Mouse (Mus musculus) kidney, adult 11 months (tissue): ENCODE data around the gene Ugdh.
"Not testable (repeated sequence)": the region's sequence is repeated elsewhere in the genome, so short reads cannot be mapped to it uniquely, and the experiment has no call there.

Source experiments
- DNase-seq: peaks from one replicate; pipeline ENCODE4 v3.0.0; 2022

Gene Ugdh

GRCm38 (mm10) chr5:65435806-65436561 is at the start of gene Ugdh:
TSS of gene Ugdh (minus strand) at chr5:65435949.
- peak; percentile 98 for DNase-seq

- DNase-seq: no peak
Observed at GRCm38 (mm10) chr5:65482996-65483395, 47.2 kb upstream of the Ugdh start.

DNA sequence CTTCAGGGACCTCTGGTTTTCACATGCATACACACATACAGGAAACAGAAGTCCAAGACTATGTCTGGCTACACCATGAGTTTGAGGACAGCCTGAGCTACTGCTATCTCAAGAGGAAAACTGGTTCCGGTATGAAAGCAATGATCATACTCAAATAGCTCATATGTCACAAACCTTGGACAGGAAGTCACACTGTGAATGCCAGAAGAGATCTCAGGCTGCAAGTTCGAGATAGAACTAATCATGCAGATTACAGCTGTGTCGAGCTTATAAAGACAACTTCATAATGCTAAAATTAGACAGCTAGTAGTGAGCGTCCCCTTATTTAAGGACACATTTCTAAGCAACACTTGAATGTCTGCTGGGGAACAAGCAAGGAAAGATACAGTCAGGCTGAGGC is 44.8 kb upstream of the Ugdh start:
- DNase-seq: no peak

DNA sequence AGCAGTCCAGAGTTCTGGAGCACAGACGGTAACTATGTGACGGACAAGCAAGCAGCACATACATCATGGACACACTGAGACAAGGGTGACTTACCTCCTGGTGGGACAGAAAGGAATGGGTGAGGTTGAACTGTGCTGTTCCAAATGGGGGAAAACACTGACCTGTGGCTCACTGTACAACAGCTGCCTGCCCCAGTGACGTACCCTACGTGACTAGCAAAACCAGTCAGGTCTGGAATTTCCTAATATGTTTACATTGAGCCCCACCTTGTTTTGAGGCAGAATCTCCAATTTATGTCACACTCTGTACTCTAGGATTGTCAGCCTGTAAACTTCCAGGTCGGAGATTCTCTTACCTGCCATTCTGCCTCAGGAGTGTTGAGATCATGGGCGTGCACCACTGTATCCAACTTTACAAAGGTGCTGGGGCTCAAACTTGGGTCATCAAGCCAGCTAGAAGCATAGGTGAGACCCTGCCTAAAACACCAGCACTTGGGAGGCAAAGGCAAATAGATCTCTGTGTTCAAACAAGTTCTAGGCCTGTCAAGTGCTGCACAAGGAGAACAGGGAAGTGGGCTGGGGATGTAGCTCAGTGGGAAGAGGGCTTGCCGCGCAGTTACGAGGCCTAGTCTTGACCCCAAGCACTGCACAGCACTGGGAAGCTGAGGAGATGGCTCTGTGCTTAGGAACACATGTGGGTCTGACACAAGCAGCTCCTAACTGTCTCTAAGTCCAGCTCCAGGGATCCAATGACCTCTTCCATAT is 44.1 kb upstream of the Ugdh start:
- DNase-seq: no peak

- DNase-seq: no peak
Observed at GRCm38 (mm10) chr5:65478224-65478623, 42.5 kb upstream of the Ugdh start.

DNA sequence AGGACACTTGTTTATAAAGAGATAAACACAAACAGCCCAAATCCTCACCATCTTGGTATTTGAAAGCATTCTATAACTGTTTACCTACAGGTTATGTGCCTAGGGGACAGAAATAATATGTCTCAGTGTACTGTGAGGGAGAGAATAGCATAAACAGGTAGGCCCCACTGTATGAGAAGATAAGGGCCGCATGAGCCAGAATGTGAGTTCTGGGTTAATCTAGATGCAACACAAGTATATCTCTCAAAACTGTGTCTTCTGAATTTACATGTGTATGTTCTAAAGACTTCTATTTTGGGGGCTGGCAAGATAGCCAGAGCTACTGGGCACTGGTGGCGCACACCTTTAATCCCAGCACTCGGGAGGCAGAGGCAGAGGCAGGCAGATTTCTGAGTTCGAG is 41.0 kb upstream of the Ugdh start:
- not testable (repeated sequence) for DNase-seq

DNA sequence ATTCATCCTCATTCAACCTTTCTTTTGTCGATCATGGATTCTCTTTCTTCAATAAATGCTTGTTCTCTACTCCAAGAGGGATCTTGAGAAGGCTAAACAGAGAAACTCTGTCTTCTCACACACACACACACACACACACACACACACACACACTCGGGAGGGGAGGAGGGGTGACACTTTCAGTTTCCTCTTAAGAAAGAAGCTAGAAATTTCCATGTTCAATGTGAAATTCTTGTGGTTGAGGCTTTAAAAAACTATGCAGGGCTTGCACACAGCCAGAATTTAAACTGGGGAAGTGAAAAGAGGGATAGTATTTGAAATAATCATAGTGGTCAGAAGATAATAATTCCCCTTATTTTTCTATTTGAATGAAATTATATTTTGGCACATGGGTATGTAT is 40.1 kb upstream of the Ugdh start:
- no peak for DNase-seq

- DNase-seq: no peak
Observed at GRCm38 (mm10) chr5:65469766-65470165, 34.0 kb upstream of the Ugdh start.

GRCm38 (mm10) chr5:65466911-65467310 is 31.2 kb upstream of the Ugdh start:
- DNase-seq: no peak

- DNase-seq: no peak
Observed at GRCm38 (mm10) chr5:65460361-65460760, 24.6 kb upstream of the Ugdh start.

- no peak for DNase-seq
Observed at GRCm38 (mm10) chr5:65459454-65459853, 23.7 kb upstream of the Ugdh start.

GRCm38 (mm10) chr5:65457846-65458245 is 22.1 kb upstream of the Ugdh start:
- no peak for DNase-seq

- no peak for DNase-seq
Observed at GRCm38 (mm10) chr5:65457086-65457827, 21.5 kb upstream of the Ugdh start.

- no peak for DNase-seq
Observed at GRCm38 (mm10) chr5:65454771-65455170, 19.0 kb upstream of the Ugdh start.

DNA sequence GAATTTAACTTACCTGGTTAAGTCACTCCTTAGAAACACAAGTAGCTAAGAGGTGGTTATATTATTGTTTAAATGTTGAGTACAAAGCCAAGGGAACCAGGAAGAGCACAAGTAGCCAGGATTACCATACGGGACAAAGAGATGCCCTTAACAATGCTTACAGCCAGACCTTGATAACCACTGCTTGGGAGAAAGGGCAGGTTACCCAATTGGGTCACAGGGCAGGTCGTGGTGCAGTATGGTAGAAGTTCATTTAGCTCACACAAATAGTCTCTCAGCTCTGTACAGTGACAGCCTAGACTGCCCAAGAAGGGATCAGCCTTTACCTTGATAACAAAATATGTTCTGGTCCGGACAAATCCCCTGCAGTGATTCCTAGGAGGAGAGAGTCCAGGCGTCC is 13.2 kb upstream of the Ugdh start:
- DNase-seq: no peak

GRCm38 (mm10) chr5:65447826-65448225 is 12.1 kb upstream of the Ugdh start:
- no peak for DNase-seq

DNA sequence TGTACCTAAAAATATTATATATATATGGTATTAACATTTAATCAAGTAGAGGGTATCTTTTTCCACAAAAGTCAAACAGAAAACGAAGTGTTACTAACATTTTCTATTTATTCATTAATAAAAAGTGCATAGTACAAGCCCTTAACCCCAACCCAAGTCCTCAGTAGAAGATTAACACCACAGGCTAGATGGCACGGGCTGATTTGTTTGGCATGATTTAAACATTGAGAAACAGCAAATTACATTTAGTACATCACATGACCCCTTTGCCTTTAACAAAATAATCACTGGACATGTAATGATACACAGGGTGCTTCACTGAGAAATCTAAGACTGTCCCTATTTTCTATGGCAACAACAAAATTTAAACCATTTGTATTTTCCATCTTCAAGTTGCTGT is 11.0 kb upstream of the Ugdh start:
- no peak for DNase-seq

- DNase-seq: no peak
Observed at GRCm38 (mm10) chr5:65444981-65445380, 9.2 kb upstream of the Ugdh start.

GRCm38 (mm10) chr5:65438041-65438440 is 2.3 kb upstream of the Ugdh start:
- no peak for DNase-seq

GRCm38 (mm10) chr5:65435363-65435805 is 365 bp downstream of the Ugdh start:
- DNase-seq: no peak

- DNase-seq: no peak
Observed at GRCm38 (mm10) chr5:65434471-65435362, 1.0 kb downstream of the Ugdh start.

- DNase-seq: no peak
Observed at GRCm38 (mm10) chr5:65429441-65429840, 6.3 kb downstream of the Ugdh start.

DNA sequence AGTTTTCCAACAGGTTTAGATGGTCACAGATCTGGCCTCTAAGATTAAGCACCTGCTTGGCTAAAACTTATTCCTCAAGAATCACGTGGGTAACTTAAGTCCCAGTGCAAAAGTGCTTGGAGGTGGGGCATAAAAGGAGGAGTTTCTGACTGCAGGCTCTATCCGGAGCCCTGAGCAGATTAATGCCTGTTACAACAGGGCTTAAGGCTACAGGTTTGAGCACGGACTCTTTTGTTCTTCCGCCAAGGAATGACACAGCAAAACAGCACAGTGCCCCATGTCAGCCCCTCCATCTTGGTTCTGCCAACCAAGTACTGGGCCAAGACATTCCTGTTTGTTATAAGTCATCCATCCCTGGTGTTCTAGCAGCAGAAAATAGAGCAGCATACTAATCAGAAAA is 7.4 kb downstream of the Ugdh start:
- peak; percentile 59 for DNase-seq
